Mouse (Mus musculus): ENCODE data around the gene Frmd7. TPM values are rescaled to one million over a fixed set of nuclear protein-coding genes. Genes with fewer than 3 reads are reported as not detected.

The Frmd7 gene
- not detected in 2 replicates for total RNA-seq (2017)

DNA sequence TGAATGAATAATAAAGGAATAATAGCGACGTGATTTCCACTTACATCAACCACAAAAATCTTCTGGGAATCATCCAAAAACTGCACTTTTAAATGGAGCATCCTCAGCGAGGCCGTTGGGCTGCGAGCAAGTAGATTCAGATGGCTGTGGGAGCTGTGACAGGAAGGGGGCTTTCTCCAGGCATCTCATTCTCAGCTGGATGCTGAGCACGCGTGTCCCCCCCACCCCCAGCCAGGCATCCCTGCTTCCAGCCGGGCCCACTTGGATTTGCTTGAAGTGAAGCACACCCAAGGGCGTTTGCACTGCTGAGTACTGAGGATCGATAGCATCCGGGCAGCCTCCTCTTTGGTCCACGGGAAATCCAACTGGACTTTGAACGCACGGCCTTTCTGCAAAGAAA, at the start of gene Frmd7:
TSS of gene Frmd7 (minus strand) at position 101 of the 400 bp plus-strand sequence.
- no peak for ATAC-seq (replicated peaks in 1 of 2; ENCODE audit: insufficient read depth in 1 of 2, low FRiP score in 2 of 2, low TSS enrichment in 1 of 2, low read depth in 1 of 2, poor library complexity in 2 of 2, severe bottlenecking in 2 of 2)

DNA sequence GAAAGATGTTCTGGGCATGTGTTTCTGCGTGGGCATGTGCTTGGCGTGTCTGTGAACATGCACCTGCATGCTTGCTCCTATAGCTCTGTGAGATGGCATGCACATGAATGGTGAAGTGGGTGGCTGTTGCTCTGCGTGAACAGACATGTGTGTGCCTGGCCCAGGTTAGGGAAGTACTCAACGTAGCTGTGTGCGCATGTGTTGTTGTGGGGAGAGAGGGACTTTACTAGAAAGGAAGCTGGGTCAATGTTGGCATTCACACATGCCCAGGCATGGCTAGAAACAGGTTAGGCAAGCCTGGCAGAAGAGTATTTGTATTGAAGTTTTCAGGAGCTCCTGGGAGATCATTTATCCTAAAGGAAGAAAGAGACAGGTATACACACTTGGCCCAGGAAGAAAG, 48.8 kb upstream of the Frmd7 start:
- no peak for ATAC-seq (replicated peaks in 1 of 2; ENCODE audit: insufficient read depth in 1 of 2, low FRiP score in 2 of 2, low TSS enrichment in 1 of 2, low read depth in 1 of 2, poor library complexity in 2 of 2, severe bottlenecking in 2 of 2)

DNA sequence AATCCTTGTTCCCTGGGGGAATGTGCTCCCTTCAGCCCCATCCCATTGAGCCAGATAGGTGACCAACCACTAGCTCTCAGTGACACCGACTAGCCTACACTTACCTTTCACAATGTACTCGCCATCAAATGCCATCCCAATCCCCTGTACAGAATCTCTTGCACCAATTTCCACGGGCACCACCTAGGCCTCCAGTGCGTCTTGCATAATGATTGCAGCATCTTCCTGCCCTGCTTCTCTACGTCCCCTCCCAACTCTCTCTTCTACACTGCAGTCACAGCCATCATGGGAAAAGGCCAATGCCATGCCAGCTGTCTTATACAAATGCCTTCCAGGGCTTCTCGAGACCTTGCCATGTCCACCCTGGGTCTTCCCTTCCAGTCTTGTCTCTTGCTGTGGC, 47.4 kb upstream of the Frmd7 start:
- no peak; a peak in 1 of 4 replicates for ATAC-seq (replicated peaks in 1 of 2; ENCODE audit: insufficient read depth in 1 of 2, low FRiP score in 2 of 2, low TSS enrichment in 1 of 2, low read depth in 1 of 2, poor library complexity in 2 of 2, severe bottlenecking in 2 of 2)

DNA sequence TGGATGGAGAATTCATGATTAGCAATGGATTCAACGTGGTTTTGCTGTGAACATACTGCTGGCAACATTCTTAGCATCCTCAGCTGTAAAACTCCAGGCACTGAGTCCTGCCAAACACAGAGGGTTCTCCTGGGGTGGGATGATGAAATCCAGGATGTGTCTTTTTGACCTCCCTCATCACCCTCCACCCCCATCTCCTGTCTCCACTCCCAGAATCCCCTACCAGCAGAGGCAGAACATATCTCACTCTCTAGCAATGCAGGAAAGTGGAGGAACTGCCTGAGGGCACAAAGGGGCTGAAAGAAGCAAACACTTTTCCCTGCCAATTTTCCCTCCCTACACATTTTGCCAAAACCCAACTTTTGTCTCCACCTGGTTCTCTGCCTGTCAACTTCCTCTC, 46.1 kb upstream of the Frmd7 start:
- ATAC-seq (replicated peaks in 1 of 2; ENCODE audit: insufficient read depth in 1 of 2, low FRiP score in 2 of 2, low TSS enrichment in 1 of 2, low read depth in 1 of 2, poor library complexity in 2 of 2, severe bottlenecking in 2 of 2): no peak

DNA sequence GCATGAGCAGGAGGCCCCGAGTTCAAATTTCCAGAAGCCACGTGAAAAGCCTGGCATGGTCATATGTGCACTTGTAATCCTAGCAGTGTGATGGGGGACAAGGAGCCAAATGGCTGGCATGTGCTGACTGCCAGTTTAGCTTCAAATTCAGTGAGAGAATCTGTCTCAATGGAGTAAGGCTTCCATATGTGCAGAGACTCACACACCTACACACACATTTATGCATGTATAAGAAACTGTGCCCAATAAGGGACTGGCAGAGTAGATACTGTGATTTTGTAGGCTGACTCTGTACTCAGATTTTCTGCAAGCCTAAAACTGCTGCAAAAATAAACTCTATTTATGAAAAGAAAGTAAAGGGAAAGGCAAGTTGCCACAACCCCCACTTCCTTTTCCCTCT, 35.9 kb upstream of the Frmd7 start:
- no peak for ATAC-seq (replicated peaks in 1 of 2; ENCODE audit: insufficient read depth in 1 of 2, low FRiP score in 2 of 2, low TSS enrichment in 1 of 2, low read depth in 1 of 2, poor library complexity in 2 of 2, severe bottlenecking in 2 of 2)

DNA sequence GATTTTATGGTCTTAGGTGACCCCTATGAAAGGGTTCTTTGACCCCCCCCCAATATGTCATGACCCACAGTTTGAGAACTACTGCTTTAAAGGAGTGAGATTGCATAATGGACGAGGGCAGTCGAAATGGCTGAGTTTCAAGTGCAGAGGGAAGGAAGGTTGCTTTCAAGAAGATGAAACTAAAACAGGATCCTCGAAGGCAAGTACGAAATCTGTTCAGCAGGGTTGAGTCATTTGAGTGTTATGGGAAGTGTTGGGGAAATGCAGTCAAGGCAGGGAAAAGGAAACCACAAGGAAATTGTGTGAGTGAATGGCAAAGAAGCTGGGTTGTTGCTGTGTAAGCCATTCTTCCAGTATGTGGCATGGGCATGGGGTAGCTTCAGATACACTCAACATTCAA, 29.6 kb upstream of the Frmd7 start:
- ATAC-seq (replicated peaks in 1 of 2; ENCODE audit: insufficient read depth in 1 of 2, low FRiP score in 2 of 2, low TSS enrichment in 1 of 2, low read depth in 1 of 2, poor library complexity in 2 of 2, severe bottlenecking in 2 of 2): no peak; a peak in 1 of 4 replicates

DNA sequence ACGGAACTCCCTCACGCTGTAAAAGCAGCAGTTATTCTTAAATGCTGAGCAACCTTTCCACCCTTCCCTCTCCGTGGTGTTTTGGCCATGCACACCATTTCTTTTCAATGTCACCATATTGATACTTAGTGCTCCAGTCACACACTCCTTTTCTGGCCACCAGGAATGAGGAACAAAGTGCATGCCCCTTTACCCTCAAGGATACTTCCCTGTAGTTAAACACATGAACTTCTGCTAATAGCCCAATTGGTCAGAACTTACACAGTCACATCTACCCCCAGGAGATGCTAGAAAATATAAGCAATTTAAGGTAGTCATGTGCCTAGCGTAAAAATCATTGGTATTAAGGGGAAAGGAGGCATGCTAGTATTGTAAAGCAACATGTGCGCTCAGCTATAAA, 27.4 kb upstream of the Frmd7 start:
- ATAC-seq (replicated peaks in 1 of 2; ENCODE audit: insufficient read depth in 1 of 2, low FRiP score in 2 of 2, low TSS enrichment in 1 of 2, low read depth in 1 of 2, poor library complexity in 2 of 2, severe bottlenecking in 2 of 2): no peak

DNA sequence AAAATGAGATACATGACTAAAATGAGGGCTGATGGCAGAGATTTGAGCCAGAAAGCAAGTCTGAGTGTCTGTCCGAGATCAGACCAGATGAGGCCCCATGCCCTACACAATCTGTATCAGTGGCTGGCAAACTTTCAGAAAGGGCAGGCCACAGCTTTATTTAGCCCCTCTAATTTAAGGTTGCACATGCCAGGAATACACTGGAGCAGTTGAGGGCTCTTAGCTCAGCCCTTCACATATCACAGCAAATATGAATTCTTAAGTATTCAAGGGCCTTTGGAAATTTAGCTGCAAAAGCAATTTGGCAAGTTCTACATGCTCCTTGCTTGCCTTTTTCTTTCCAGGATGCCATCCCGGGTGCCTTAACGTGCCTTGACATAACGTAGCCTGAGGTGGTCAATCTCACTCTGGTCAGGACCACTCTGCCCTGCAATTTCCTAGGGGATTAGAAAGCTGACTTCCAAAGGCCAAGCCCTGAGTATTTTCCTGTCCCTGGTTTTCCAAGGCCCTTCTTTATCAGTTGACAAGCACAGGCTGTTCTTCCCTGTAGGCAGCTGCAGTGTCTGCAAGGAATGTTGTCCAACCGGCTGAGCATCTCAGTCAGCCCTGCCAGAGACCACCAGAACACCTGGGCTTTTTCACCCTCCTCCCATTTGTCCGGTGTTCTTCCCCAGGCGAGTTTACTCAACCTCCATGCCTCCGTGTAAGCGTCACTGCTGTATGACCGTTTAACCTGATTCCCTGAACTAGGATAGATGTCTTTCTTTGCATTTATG, 25.8 kb upstream of the Frmd7 start:
- ATAC-seq (replicated peaks in 1 of 2; ENCODE audit: insufficient read depth in 1 of 2, low FRiP score in 2 of 2, low TSS enrichment in 1 of 2, low read depth in 1 of 2, poor library complexity in 2 of 2, severe bottlenecking in 2 of 2): no peak

DNA sequence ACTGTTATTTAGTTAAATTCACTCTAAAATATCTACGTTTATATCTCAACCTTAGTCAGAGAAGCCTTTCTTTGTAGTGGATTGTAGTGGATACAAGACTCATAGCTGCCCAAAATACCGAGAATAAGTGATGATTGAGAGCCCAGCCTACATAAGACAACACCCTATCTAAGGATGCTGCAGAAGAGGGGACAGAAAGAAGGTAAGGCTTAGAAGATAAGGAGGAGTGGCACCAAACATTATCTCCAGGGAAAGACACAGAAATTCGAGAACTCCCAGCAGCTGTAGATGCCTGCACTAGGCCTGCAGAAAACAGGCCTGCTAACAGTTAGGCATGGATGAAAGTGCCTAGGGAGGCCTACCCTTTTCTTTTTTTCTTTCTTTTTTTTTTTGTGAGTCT, 22.6 kb upstream of the Frmd7 start:
- no peak for ATAC-seq (replicated peaks in 1 of 2; ENCODE audit: insufficient read depth in 1 of 2, low FRiP score in 2 of 2, low TSS enrichment in 1 of 2, low read depth in 1 of 2, poor library complexity in 2 of 2, severe bottlenecking in 2 of 2)

DNA sequence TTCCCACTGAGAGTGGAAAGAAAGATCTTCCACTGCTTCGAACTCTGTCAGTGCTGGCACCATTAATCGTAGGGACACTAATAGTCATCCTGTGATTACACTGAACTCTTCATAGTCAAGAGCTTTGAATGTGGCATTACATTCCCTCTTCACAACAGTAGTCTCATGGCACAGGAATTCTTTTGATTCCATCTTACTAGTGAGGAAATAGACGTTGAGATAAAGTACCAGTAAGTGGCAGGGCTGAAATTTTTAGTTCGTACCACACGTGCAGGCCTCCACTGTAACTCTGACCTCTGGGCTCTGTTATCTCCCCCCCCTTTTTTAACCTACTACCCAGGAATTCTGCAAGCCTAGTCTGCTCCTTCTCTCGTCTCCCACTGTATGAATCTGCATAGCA, 20.4 kb upstream of the Frmd7 start:
- ATAC-seq (replicated peaks in 1 of 2; ENCODE audit: insufficient read depth in 1 of 2, low FRiP score in 2 of 2, low TSS enrichment in 1 of 2, low read depth in 1 of 2, poor library complexity in 2 of 2, severe bottlenecking in 2 of 2): no peak

DNA sequence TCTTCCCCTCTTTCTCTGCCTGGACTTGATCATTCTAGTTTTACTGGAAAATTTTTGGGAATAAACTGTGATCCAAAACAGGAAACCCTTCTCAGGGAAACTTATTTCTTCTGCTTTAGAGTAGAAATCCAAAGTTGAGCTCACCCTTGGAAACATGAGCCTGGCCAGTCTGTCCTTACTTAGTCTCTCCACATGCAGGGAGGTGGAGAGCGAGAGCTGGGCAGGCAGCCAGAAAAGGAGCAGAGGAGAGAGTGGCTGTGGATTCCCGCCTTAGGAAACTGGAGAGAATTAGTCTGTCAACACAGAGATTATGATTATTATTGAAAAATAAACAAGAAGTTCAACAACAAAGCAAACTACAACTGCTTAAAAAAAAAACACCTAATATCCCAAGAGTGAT, 6.1 kb upstream of the Frmd7 start:
- ATAC-seq (replicated peaks in 1 of 2; ENCODE audit: insufficient read depth in 1 of 2, low FRiP score in 2 of 2, low TSS enrichment in 1 of 2, low read depth in 1 of 2, poor library complexity in 2 of 2, severe bottlenecking in 2 of 2): no peak

DNA sequence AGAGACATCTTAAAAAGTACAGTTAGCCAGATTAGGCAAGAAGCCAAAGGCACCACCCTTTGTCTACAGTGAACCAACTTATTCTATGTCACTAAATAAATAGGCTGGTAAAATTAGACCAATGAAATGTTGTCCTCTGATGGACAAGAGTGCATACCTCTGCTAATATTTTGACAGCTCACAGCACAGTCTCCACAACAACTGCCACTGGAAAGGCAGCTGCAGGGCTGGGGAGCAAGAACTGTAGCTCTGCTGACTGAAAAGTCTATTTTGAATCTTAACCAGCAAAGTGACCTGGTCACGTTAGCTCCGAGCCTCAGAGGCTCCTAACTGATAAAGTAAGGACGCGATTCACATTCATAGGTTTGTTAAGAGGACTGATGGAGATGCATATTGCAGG, 5.6 kb upstream of the Frmd7 start:
- ATAC-seq (replicated peaks in 1 of 2; ENCODE audit: insufficient read depth in 1 of 2, low FRiP score in 2 of 2, low TSS enrichment in 1 of 2, low read depth in 1 of 2, poor library complexity in 2 of 2, severe bottlenecking in 2 of 2): no peak

DNA sequence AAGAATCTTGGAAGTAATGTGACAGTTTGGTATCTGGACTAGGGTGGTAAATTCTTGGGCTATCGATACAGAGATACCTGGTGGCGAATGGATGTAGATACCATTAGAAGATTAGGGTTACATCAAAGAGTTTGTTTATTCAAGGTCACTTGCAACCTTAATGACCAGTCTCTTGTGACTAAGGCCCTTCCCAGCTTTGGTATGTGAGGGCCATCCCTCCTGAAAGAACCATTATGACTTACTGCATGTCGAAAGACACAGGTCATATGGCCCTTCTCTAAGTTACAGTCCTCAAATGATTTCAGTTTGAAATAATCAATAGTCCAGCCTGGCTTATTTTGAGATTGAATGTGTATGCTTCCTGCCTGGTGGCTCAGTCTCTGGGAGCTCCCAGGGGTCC, 5.4 kb downstream of the Frmd7 start:
- no peak for ATAC-seq (replicated peaks in 1 of 2; ENCODE audit: insufficient read depth in 1 of 2, low FRiP score in 2 of 2, low TSS enrichment in 1 of 2, low read depth in 1 of 2, poor library complexity in 2 of 2, severe bottlenecking in 2 of 2)

DNA sequence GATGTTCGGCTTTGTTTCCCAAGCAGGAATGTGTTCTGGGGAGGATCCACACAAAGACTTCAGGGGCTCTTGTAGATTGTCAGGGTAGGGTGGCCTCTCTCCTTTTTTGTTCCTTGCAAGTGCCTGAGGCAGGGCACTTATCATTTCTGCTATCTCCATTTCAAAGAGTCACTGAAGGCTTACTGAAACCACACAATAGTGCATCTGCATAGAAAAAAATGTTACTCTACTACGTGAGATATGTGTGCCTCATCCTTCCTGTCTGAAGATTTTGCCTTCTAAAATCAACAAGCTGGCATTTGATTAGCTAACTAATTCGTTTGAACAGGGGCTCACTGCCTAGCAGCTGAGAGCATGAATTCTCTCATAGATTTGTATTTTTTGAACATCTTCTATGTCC, 12.2 kb downstream of the Frmd7 start:
- ATAC-seq (replicated peaks in 1 of 2; ENCODE audit: insufficient read depth in 1 of 2, low FRiP score in 2 of 2, low TSS enrichment in 1 of 2, low read depth in 1 of 2, poor library complexity in 2 of 2, severe bottlenecking in 2 of 2): no peak

DNA sequence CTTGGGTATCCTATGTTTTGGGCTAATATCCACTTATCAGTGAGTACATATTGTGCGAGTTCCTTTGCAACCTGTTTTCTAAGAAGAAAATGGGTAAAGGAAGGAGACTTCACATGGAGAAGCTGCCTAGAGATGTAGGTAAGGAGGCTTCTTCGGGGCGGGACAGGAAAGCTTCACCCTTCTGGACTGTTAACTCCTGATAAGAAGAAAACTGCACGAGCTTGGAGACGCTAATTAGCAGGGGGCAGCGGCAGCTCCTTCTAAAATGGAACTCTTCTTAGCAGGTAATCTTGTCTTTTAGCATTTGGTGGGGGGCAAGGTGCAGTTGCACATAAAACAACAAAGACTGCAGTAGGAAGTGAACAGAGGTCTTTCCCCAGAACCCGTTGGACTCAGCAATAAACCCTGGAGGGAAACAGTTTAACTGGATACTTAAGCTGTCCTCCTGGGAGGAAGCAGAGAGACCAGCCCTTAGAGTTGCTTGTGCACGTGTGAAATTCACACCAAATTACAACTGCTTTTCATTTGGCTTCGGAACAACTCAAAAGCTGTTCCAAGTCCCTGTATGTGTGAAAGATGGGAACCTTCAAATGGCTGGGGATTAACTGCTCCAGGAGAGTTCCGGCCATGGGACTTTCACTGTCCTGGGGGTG, 15.5 kb downstream of the Frmd7 start:
- ATAC-seq (replicated peaks in 1 of 2; ENCODE audit: insufficient read depth in 1 of 2, low FRiP score in 2 of 2, low TSS enrichment in 1 of 2, low read depth in 1 of 2, poor library complexity in 2 of 2, severe bottlenecking in 2 of 2): no peak

DNA sequence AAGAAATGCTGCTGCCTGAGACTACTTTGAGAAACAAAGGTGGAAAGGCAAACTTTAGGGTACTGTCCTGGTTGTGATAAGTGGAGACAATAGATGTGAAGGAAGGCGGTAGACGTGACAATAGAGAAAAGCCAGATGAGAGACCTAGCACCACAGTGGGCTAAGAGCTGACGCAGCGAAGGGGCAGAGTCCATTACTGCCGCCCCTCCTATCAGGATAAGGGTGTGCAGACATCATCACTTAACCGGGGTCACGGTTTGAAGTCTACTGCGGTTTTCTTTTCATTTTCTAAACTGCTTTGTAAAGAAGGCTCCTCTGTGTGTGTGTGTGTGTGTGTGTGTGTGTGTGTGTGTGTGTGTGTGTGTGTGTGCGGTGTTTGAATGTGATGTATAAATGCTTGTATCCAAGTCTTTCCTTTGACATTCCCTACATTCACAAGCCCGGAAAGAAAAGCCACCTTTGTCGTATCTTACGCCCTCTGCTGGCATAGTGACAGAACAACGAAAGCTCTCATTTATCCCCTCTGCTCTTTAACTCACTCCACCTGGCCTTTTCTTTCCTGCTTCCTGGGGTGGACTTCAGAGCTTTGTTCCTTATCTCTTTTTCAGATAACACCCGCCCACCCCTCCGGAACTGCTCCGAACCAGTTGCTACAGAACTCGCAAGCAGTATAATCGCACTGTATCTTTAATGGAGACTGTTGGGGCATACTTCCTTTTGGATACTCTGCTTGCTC, 17.7 kb downstream of the Frmd7 start:
- no peak for ATAC-seq (replicated peaks in 1 of 2; ENCODE audit: insufficient read depth in 1 of 2, low FRiP score in 2 of 2, low TSS enrichment in 1 of 2, low read depth in 1 of 2, poor library complexity in 2 of 2, severe bottlenecking in 2 of 2)

DNA sequence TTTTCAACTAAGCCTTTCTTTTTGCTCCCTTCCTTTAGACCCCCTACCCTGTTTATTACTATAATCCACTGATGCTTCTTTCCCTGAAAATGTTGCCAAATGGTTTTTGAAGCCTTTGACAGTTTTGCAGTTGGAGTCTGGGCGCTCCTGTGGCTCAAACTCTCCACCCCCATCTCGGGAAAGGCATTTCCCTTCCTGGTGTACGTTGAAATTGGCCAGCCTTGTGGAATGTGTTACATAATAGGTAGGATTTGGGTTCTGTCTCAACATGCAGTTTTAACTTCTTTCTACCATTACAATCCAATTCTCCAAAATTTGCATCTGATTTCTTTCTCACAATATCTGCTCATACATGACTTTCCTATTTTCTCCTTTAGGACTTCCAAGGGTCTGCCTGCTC, 23.8 kb downstream of the Frmd7 start:
- no peak for ATAC-seq (replicated peaks in 1 of 2; ENCODE audit: insufficient read depth in 1 of 2, low FRiP score in 2 of 2, low TSS enrichment in 1 of 2, low read depth in 1 of 2, poor library complexity in 2 of 2, severe bottlenecking in 2 of 2)

DNA sequence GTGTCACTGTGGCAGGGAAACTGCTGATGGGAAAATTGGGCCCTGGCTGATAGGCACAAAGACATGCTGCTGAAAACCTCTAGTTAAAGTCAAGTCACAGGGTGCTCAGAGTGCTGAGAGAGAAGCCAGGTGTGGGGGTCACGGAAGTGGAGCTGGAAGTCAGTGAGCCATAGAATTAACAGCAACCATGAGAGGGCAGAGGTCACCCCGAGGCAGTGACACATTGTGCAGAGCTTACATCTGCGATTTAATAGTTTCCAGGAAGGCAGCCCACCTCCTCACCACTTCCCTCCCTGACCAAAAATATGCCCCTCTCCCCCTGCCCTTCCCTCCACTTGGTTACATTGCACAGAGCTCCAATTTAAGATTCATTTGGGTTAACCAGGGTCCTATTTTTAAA, 25.1 kb downstream of the Frmd7 start:
- no peak for ATAC-seq (replicated peaks in 1 of 2; ENCODE audit: insufficient read depth in 1 of 2, low FRiP score in 2 of 2, low TSS enrichment in 1 of 2, low read depth in 1 of 2, poor library complexity in 2 of 2, severe bottlenecking in 2 of 2)

All from hematopoietic stem cell, adult 5-6 weeks (primary cell).